Mouse (Mus musculus) 3T3-L1 (cell line): ENCODE results near the gene Hif1an.

ENCODE experiments used
- DNase-seq: peaks from one replicate; pipeline ENCODE4 v3.0.0-alpha.2; 2015; ENCODE audit warnings: low read depth, low spot score

Gene Hif1an

DNA sequence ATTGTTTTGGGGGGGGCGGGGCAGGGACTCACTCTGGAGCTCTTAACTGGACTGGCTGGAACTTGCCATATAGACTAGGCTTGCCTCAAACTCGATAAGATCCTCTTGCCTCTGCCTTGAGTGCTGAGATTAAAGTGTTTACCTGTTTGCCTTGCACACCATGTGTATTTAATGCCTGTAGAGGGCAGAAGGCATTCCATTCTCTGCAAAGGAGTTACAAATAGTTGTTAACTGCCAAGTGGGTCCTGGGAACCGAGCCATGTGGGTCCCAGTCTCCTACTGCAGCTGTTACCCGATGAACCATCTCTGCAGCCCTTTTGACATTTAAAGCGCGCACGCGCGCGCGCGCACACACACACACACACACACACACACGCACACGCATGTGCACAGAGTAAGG is 1.4 kb downstream of the Hif1an start:
- no peak for DNase-seq

- DNase-seq = no peak
Observed at GRCm38 (mm10) chr19:44567763-44568162, 5.1 kb downstream of the Hif1an start.

- DNase-seq = no peak
Observed at GRCm38 (mm10) chr19:44576275-44576674, 13.6 kb downstream of the Hif1an start.

GRCm38 (mm10) chr19:44578038-44578437 is 15.4 kb downstream of the Hif1an start:
- DNase-seq = no peak

DNA sequence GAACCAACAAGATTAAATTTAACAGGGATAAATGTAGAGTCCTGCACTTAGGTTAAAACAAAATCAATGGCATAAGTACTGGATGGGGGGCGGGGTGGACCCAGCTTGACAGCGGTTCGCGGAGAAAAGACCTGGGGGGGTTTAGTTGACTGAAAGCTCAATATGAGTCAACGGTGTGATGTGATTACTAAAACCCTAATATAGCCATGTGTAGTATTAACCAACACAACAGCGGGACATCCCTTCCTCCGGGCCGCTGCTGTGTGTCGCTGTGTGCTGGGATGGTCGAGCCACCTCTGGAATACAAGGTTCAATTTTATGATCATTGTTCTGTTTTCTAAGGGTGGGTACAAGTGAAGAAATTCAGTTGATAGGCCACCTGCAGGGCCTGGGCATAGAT is 19.5 kb downstream of the Hif1an start:
- no peak for DNase-seq

GRCm38 (mm10) chr19:44582638-44583309 is 20.1 kb downstream of the Hif1an start:
- peak; percentile 95 for DNase-seq

GRCm38 (mm10) chr19:44588036-44588435 is 25.4 kb downstream of the Hif1an start:
- DNase-seq = no peak

GRCm38 (mm10) chr19:44589591-44590223 is 27.1 kb downstream of the Hif1an start:
- DNase-seq = no peak

GRCm38 (mm10) chr19:44590992-44591391 is 28.3 kb downstream of the Hif1an start:
- DNase-seq = no peak

- DNase-seq = no peak
Observed at GRCm38 (mm10) chr19:44591638-44592037, 29.0 kb downstream of the Hif1an start.

GRCm38 (mm10) chr19:44594180-44594579 is 31.5 kb downstream of the Hif1an start:
- DNase-seq = no peak

DNA sequence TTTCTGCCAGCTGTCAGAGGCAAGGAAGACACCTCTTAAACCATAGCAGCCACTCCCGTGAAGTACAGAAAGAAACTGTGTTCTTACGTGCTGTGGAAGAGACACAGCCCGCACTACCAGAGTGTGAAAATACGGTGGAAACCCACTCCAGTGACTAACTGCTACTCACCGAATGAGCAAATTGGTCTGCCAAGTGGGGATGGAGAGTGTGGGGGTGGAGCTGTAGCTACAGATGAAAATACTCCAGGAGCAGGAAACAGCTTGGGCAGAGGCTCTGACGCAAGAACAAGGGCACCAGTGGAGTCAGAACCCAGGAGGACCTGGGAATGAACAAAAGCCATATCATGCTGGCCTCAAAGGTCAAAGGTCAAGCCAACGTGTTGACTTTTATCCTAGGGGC is 55.5 kb downstream of the Hif1an start:
- DNase-seq = peak; percentile 3
